Mouse (Mus musculus): ENCODE results near the gene Dnah11.

The Dnah11 gene

DNA sequence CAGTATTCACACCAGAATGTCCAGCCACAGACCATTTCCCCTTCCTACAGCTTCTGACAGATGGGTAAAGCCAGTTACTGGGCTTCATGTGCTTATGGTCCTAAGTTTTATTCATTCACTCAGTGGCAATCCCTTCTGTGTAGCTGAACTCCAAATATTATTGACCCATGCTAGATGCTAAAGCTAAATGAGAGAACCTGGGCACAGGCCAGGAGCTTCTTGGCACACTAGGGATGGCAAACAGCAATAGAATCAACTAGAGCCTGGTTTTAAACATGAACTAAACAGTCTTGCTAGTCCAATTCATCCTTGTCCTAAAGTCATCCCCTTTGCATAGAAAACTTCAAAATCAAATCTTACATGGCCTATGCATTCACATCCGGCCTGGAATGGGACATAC lies 113.6 kb downstream of the Dnah11 start:
- DNase-seq (ENCODE audit: low read depth, low spot score) = no peak

DNA sequence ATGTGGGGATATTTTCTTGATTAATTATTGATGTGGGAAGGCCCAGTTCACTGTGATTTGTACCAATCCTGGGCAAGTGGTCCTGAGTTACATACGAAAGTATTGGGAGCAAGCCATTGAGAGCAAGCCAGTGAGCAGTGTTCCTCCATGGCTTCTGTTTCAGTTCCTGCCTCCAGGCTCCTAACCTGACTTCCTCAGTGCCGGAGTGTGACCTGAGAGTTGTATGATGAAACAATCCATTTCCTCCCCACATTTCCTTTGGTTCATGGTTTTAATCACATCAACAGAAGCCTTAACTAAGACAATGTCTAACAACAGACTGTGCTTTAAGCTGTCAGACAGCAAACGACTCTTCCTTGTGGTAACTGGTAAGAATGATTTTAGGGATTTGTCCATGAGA lies 114.0 kb downstream of the Dnah11 start:
- no peak for DNase-seq (ENCODE audit: low read depth, low spot score)

DNA sequence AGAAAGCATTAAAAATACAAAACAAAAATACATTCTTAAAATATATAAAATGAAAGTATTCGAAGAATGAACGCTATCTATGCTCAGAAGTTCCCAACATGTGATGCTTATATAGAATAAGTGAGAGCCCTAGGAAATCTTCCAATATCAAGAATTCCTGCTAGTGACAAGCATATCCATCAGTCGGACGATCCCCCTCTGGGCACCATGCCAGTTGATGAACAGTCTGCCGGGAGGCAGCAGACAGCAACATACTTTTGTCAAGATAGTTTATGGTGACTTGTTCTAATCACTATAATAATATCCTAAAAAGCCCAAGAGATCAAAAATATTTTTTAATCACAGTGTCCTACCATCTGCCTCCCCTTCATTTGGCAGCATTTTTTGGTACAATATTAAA lies 114.7 kb downstream of the Dnah11 start:
- no peak for DNase-seq (ENCODE audit: low read depth, low spot score)

DNA sequence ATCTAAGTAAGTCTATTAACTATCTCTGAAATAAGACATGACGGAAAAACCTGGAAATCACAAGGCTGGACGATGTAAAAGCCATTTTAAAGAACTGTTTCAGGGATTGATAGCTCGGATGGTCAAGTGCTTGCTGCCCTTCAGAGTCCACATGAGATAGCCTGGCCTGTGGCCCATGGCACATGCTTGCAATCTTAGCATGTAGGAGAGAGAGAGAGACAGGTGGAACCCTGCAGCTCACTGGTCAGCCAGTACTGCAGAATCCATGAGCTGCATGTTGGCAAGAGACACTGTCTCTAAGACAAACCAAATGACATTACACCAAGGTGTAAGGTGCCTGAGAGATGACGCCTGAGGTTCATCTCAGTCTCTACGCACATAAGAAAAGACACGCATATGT lies 118.4 kb downstream of the Dnah11 start:
- DNase-seq (ENCODE audit: low read depth, low spot score) = no peak

DNA sequence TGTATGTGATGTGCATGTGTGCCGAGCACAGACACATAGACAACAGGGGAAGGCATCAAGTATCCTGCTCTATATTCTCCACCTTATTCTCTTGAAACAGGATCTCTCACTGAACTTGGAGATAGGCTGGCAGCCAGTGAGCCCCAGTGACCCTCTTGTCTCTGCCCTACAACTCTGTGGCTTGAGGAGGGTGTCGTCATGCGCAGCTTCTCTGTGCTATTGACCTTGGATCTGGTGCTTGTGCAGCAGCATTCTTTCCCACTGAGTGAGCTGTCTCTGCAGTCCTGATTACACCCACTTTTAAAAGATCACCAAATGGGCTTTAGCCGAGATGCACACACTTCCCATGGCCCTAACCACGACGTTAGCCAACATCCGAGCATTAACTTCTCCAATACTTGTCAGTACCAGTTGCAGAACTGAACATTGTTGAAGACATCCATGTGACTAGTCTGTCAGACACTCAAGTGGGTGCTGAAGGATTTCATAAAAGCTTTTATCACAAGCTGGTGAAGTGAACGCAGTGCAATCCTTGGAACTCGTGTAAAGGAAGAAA lies 120.3 kb downstream of the Dnah11 start:
- DNase-seq (ENCODE audit: low read depth, low spot score) = no peak

DNA sequence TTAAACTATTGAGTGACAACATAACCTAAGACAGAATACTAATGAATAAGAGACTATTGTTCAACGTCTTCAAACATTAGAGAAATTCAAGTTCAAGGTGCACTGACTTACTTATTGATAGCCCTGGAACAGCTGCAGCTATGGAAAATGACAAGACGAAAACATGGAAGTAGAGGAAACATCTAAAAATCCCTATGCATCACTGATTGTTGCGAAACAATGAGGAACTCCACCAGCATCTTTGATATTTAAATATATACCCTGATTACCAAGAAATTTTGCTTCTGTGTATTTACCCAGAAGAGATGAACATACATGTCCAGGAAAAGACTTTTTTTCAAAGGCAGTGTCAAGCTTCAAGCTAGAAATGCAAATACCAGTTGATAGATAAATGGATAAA lies 122.0 kb downstream of the Dnah11 start:
- DNase-seq (ENCODE audit: low read depth, low spot score) = no peak

GRCm38 (mm10) chr12:118072181-118072872 lies 126.5 kb downstream of the Dnah11 start:
- no peak for DNase-seq (ENCODE audit: low read depth, low spot score)

DNA sequence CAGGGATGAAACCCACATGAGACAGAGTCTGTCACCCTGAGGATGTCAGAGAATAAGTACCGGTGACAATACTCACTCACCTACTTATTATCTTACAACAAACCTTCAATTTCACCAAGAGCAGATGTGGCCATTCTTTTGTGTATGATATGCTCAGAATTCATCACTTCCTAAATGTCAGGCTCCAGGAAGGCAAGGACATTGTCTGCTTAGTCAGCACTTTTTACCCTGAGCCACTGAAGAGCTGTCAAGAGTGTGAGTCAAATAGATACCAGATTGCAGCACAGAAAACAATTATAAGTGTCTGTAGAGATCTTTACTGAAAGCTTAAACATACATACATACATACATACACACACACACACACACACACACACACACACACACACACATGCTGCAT lies 127.2 kb downstream of the Dnah11 start:
- DNase-seq (ENCODE audit: low read depth, low spot score) = no peak

DNA sequence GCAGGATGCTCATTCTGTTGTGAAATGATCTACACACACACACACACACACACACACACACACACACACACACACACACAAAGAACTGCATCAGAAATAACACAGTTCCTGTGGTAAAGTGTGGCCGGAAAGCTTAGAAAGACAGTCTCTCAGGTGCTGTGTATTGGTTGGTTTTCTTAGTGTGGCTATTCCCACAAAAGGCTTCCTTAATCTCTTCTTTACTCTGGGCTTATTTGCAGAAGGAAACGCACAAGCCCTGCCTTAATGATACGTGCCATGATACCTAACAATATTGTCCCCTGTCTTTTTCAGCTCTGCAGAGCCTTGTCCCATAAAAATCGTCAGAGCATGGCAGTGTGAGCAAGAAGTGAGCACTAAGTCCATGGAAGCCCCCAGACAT lies 130.1 kb downstream of the Dnah11 start:
- DNase-seq (ENCODE audit: low read depth, low spot score) = no peak

DNA sequence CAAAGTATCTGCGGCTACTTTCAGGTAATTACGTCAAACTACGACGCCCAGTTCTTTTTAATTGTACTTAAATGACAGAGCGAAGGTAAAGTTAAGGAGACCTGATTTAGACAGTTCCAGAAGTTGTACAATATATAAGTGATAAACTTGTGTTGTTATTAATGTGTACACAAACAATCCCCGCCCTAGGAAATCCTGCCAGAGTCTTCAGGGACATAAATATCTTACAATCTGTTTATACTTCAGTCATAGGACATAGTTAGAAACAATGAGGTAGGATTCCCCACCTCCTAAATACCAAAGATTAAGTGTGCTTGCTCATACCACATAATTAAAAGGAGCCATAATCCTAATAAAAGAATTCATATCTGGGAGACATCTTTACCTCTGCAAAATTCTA lies 136.5 kb downstream of the Dnah11 start:
- no peak for DNase-seq (ENCODE audit: low read depth, low spot score)

- DNase-seq (ENCODE audit: low read depth, low spot score) = no peak
Measured at GRCm38 (mm10) chr12:118056876-118057275, 142.0 kb downstream of the Dnah11 start.

- DNase-seq (ENCODE audit: low read depth, low spot score) = no peak
Measured at GRCm38 (mm10) chr12:118045381-118045780, 153.5 kb downstream of the Dnah11 start.

- DNase-seq (ENCODE audit: low read depth, low spot score) = no peak
Measured at GRCm38 (mm10) chr12:118043130-118043647, 155.7 kb downstream of the Dnah11 start.

- no peak for DNase-seq (ENCODE audit: low read depth, low spot score)
Measured at GRCm38 (mm10) chr12:118042196-118042595, 156.6 kb downstream of the Dnah11 start.

- no peak for DNase-seq (ENCODE audit: low read depth, low spot score)
Measured at GRCm38 (mm10) chr12:118034990-118035389, 163.9 kb downstream of the Dnah11 start.

GRCm38 (mm10) chr12:118025771-118026170 lies 173.1 kb downstream of the Dnah11 start:
- no peak for DNase-seq (ENCODE audit: low read depth, low spot score)

GRCm38 (mm10) chr12:118018936-118019335 lies 179.9 kb downstream of the Dnah11 start:
- DNase-seq (ENCODE audit: low read depth, low spot score) = no peak

DNA sequence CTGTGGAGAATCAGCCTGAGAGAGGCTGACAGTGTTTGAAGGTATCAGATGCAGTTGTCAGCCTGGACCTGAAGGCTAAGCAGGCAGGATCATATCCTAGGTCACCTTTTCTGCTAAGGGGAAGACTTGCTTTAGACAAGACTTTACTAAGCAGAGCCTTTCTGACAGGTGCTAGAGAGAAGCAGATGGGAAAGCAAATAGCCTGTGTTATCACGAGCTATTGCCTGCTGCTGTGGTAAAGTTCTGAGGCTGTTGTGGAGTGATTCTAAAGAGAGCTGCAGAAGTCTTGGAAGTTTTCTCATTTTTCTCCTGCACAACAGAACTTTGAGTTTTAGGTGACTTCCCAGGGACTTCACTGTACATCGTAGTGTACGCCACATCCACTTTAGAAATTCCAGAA lies 185.0 kb downstream of the Dnah11 start:
- DNase-seq (ENCODE audit: low read depth, low spot score) = no peak

DNA sequence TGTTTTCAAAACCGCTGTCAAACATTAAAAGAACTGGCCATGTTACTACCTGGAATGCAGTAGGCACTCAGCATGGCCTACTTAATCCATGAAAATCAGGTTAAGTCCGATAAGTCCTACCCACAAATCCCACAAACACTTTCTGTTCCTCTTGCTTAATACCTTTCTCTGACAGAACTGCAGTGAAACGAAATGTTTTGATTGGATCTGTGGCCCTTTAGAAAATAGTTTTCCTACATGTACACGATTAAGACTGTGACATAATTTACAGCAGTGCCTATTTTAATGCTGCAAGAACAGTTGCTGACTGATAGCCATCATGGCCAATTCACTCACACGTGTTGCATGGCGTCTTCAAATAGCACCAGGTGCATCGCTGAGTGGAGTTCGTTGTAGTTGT lies 186.9 kb downstream of the Dnah11 start:
- no peak for DNase-seq (ENCODE audit: low read depth, low spot score)

- DNase-seq (ENCODE audit: low read depth, low spot score) = no peak
Measured at GRCm38 (mm10) chr12:117994938-117995337, 203.9 kb downstream of the Dnah11 start.

DNA sequence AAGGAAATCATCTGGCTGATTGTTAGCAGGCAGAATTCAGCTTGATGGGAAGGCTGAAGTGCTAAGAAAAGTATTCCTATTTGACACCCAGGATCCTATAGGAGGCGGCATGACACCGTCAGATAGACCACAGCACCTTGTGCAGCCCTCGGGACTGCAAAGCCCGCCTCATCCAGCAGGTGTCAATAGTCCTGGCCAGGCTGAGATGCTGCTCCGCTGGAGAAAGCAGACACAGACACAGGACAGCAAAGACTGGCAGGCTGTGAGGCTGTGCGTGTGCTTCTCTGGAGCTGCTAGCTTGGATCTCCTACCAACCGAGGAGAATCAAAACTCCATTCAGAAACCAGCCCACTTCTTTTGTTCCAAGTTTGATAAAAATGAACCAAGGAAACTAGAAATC lies 205.3 kb downstream of the Dnah11 start:
- no peak for DNase-seq (ENCODE audit: low read depth, low spot score)

- no peak for DNase-seq (ENCODE audit: low read depth, low spot score)
Measured at GRCm38 (mm10) chr12:117989018-117989828, 209.6 kb downstream of the Dnah11 start.

- no peak for DNase-seq (ENCODE audit: low read depth, low spot score)
Measured at GRCm38 (mm10) chr12:117980315-117980714, 218.5 kb downstream of the Dnah11 start.
